Mouse (Mus musculus): ENCODE results near the gene Zfp951.

GRCm38 (mm10) chr5:104829611-104830010, 30.3 kb downstream of the Zfp951 start:
- TF ChIP-seq POLR2A (IDR thresholded peaks at IDR 0.05; ENCODE audit: insufficient read depth, low read depth, low read length) (no peak), CTCF (IDR thresholded peaks at IDR 0.05; ENCODE audit: insufficient read depth, low read depth, low read length) (no peak)

Measured in olfactory bulb, adult 2 months (tissue).